Mouse (Mus musculus) left cerebral cortex, adult 18-20 months (tissue): Measurements from ENCODE around the gene Ptges3. TPM values are rescaled to one million over a fixed set of nuclear protein-coding genes. Genes with fewer than 3 reads are reported as not detected.
"Not testable (repeated sequence)": the region's sequence is repeated elsewhere in the genome, so short reads cannot be mapped to it uniquely, and the experiment has no call there.

Source experiments
- DNase-seq, 2 experiments: peaks; one replicate each; pipeline ENCODE4 v3.0.0; 2021 to 2022; ENCODE audit warnings: low spot score in 2 of 2, mixed read lengths in 1 of 2
- total RNA-seq, 2 experiments: library from RNA; stranded (reverse); gene quantifications; 2 replicates each; pipeline ENCODE4 v1.2.3; 2021

Ptges3 gene
- total RNA-seq, 2 experiments from 2014 or later: 137 to 142 TPM

DNA sequence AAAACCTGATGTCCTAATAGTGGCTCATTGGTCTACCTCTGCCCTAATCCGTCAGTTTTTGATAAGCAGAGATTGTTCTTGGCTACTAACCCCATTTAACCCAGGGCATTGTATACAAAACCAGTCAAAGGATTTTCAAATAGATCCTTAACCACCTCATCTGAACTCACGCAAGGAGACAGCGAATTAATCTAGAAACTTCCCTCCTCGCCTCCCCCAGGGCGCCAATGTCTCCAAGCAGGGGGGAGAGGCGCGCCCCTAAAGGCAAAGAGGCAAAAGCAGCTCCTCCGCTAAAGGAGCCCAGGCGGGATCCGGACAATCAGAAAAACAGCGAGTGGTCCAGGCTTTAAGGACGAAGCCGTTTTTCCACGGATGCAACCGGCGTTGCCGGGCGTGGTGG is 570 bp upstream of the Ptges3 start:
- no peak for DNase-seq

GRCm38 (mm10) chr10:128059207-128059981 is 640 bp downstream of the Ptges3 start:
- DNase-seq: peak in 1 of 2 experiments; percentile 41

DNA sequence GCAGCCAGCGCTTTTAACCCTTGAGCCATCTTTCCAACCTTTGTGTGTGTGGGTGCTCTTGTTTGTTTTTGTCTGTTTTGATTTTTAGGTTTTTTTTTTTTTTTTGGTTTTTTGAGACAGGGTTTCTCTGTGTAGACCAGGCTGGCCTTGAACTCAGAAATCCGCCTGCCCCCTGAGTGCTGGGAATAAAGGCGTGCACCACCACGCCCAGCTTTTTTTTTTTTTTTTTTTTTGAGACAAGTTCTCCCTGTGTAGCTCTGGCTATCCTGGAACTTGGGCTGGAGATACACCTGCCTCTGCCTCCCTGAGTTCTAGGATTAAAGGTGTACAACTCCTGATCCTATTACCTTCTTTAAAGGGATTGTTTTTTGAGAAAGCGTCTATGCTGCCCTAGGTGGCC is 2.4 kb downstream of the Ptges3 start:
- no peak for DNase-seq

DNA sequence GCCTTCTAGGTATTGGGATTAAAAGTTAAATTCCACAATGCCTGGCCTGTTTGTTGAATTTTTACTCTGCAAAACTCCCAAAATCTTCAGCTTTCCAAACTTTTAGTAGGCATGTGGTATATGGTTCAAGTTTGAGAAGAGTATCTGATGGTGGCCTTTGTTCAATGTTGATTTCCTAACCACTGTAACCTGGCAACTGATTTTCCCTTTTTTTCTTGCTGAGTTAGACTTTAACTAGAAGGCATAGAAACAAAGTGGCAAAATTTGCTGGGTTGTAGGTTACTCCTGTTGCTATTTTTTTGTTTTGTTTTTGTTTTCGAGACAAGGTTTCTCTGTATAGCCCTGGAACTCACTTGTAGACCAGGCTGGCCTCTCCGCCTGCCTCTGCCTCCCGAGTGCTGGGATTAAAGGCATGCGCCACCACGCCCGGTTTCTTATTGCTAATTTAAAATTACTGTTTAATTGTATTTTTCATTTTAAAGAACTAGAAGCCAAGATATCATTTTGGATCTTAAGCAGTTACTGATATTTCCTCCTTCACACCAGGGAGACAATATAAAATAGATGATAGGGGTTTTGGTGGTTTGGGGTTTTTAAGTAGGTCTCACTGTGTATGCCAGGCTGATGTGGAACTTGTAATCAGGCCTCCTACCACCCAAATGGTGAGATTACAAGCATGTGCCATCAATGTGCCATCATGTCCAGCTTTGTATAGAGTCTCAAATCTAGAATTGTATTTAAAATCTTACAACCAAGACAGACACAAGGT is 3.7 kb downstream of the Ptges3 start:
- no peak for DNase-seq

DNA sequence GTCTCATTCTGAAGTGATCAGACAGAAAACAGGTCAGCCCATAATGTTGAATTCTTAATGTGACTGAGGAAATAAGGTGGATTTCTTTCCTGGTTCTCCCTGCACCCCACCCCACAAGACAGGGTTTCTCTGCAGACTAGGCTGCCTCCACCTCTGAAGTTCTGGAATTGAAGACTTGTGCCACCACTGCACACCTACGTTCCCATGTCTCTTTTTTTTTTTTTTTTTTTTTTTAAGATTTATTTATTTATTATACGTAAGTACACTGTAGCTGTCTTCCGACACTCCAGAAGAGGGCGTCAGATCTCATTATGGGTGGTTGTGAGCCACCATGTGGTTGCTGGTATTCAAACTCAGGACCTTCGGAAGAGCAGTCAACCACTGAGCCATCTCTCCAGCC is 7.3 kb downstream of the Ptges3 start:
- no peak for DNase-seq

GRCm38 (mm10) chr10:128069201-128069600 is 10.4 kb downstream of the Ptges3 start:
- DNase-seq: no peak

- not testable (repeated sequence) for DNase-seq
These were observed 11.7 kb downstream of the Ptges3 start for GRCm38 (mm10) chr10:128070432-128070831.

DNA sequence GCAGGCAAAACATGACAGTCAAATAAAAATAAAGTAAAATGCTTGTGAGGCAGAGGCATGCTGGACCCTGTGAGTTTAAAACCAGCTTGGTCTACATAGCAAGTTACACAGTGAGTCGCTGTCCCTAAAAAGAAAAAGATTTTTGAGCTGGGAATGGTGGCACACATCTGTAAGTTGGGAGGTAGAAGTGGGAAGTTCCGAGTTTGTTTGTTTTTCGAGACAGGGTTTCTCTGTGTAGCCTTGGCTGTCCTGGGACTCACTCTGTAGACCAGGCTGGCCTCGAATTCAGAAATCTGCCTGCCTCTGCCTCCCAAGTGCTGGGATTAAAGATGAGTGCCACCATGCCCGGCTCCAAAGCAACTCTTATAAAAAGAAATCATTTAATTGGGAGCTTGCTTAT is 19.5 kb downstream of the Ptges3 start:
- not testable (repeated sequence) for DNase-seq

- DNase-seq: no peak
These were observed 21.7 kb downstream of the Ptges3 start for GRCm38 (mm10) chr10:128080496-128080895.

DNA sequence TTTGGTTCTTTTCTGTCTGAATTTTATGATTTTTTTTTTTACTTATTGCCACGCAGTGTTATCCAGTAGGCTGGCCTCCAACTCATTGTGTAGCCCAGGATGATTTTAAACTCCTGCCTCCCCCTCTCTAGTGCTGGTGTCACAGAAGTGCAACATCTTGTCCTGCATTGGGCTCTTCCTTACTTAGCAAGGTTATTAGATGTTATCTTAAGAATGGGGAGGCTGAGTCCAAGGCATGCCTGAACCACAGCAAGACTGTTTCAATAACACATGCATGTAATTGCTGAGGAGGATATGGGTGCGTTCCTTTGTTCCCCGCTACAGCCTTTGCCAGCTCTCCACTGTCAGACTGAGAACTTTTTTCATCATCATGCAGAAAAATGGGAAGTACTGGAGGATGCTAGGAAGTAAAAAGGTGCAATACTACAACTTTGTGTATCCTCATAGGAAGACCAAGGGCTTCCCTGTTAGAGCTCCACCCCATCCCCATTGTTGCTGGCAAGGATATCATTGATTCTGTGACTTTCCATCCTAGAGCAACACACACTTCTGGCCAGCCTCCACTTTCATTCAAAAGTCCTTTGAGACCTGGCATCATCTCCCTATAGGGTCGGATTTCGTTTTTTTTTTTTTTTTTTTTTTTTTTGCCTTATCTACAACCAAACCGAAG is 23.2 kb downstream of the Ptges3 start:
- no peak for DNase-seq

GRCm38 (mm10) chr10:128082477-128082808 is 23.7 kb downstream of the Ptges3 start:
- no peak for DNase-seq

DNA sequence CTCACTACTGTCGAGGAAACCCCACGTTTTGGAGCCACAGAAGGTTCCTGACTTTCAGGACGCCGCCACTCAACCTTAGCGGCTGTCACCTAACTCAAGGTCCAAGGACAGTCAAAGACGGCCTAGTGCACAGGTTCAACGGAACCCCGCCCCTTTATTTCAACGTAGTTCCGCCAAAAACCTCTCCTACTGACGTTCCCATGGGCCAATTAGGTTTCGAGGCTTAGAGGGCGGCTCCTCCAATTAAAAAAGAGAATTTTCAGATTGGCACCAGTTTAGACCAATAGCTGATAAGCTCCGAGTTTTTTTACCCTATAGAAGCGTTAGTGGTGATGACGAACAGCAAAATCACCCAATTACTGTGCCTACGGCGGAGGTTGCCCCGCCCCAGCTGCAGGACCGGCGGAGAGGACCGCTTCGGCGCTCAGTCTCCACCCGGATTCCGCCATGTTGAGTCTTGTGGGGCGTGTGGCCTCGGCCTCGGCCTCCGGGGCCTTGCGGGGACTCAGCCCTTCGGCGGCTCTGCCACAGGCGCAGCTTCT is 24.2 kb downstream of the Ptges3 start, which contains the start of gene Atp5b:
Gene Atp5b (plus strand): TSS at position 394 of the 542 bp plus-strand sequence.
- DNase-seq: peak; percentile 96 to 98

- DNase-seq: peak in 1 of 2 experiments; percentile 36
These were observed 24.9 kb downstream of the Ptges3 start for GRCm38 (mm10) chr10:128083688-128084087.

DNA sequence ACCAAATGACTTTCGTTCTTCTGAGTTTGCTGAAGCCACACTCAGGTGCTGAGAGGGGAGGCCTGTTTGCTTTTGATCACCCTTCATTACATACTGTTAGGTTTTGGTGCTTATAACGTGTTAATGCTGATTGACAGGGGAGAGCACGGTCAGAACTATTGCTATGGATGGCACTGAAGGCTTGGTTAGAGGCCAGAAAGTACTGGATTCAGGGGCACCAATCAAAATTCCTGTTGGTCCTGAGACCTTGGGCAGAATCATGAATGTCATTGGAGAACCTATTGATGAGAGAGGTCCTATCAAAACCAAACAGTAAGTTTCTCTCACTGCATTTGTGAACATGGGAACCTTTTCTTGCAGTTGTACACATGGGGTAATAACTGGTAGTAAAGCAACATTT is 25.4 kb downstream of the Ptges3 start:
- DNase-seq: no peak

GRCm38 (mm10) chr10:128086391-128086790 is 27.6 kb downstream of the Ptges3 start:
- DNase-seq: no peak

GRCm38 (mm10) chr10:128087216-128087615 is 28.5 kb downstream of the Ptges3 start:
- DNase-seq: not testable (repeated sequence)

DNA sequence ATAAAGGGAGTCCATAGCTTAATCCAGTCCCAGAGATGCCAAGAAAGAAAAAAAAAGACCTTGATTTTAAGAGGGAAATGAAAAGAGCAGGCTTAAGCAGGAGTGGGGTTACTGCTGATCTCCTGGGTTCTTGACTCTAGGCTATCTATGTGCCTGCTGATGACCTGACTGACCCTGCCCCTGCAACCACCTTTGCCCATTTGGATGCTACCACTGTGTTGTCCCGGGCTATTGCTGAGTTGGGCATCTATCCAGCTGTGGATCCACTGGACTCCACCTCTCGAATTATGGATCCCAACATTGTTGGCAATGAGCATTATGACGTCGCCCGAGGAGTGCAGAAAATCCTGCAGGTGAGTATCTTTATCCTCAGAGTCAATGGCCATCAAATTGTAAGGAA is 29.4 kb downstream of the Ptges3 start:
- no peak for DNase-seq

GRCm38 (mm10) chr10:128089842-128090241 is 31.1 kb downstream of the Ptges3 start:
- no peak for DNase-seq

DNA sequence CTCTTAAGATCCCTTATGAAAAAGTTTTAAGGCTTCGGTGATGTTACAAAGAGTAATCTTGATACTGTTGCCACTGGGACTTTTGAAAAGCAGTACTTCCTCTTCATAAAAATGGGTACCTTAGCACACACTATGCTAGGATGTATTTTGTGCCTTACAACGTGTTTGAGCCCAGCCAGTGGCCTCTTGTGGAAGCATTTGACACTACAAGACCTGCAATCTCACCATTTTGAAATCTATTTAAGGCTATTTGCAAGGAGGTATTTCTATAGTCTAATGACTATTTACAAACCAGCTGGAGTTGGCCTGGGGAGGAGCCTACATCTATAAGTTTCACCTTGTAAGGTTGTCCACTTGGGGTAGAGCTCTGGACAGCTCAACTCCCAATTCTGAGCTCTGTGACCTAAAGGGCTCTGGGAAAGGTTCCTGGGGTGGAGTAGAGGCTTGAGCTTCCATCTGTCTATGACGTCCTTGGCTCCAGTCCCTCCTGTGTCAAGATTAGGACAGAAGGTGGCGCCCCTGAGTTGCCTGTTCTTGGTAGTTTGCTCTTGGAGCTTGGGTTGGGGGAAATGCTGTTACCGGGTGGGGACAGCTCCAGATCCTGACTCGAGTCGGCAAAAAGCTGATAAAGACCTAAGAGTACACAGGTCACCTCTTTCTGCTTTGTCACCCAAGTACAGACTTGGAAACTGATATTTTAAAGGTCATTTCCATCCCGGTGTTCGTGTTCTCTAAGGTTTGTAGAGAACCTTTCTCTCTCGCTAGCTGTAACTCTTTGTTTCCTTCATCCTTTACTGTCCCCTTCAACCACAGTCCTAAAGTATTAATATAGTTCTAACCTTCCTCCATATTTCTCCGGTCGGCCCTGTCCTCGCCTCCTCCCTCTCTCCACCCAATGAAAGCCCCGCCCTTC is 32.2 kb downstream of the Ptges3 start:
- peak; percentile 84 to 86 for DNase-seq
